Mouse (Mus musculus) heart, adult 2 months (tissue): ENCODE measurements around the gene Cmtr1. TPM values are rescaled to one million over a fixed set of nuclear protein-coding genes. Genes with fewer than 3 reads are reported as not detected.

ENCODE experiments used
- DNase-seq, 2 experiments: peaks; one replicate each; pipeline ENCODE4 v3.0.0; 2021
- H3K27ac ChIP-seq: fragments of 200-600 bp; 2 replicates; pipeline ENCODE4 v1.8.1; 2022
- H3K27me3 ChIP-seq: fragments of 200-500 bp; 2 replicates; pipeline ENCODE4 v1.6.1; 2012; ENCODE audit warnings: mild to moderate bottlenecking, low read length, inconsistent platforms, mixed read lengths; ENCODE audit not compliant: control insufficient read depth, insufficient read depth
- H3K36me3 ChIP-seq: fragments of 200-500 bp; 2 replicates; pipeline ENCODE4 v1.6.1; 2012; ENCODE audit warnings: low read length, inconsistent platforms; ENCODE audit not compliant: control insufficient read depth, insufficient read depth
- H3K4me1 ChIP-seq: fragments of 200-500 bp; 2 replicates; pipeline ENCODE4 v1.6.1; 2011; ENCODE audit warnings: low read length; ENCODE audit not compliant: control insufficient read depth, insufficient read depth
- H3K4me3 ChIP-seq: fragments of 200-600 bp; 2 replicates; pipeline ENCODE4 v1.8.1; 2022
- H3K79me2 ChIP-seq: fragments of 200-500 bp; replicated peaks from 2 replicates; pipeline ENCODE4 v1.6.1; 2012; ENCODE audit warnings: mild to moderate bottlenecking, inconsistent platforms, low read length, moderate library complexity, mixed read lengths; ENCODE audit not compliant: control insufficient read depth, insufficient read depth
- H3K9ac ChIP-seq: fragments of 200-500 bp; 2 replicates; pipeline ENCODE4 v1.6.1; 2012; ENCODE audit warnings: low read depth, mild to moderate bottlenecking, control low read depth, inconsistent platforms, low read length, mixed read lengths
- CTCF ChIP-seq: fragments of 200-600 bp; IDR thresholded peaks from 2 replicates; pipeline ENCODE4 v1.8.1; 2022; ENCODE audit warnings: antibody characterized with exemption, mild to moderate bottlenecking, moderate library complexity
- EP300 ChIP-seq: fragments of 200-500 bp; IDR thresholded peaks from 2 replicates; pipeline ENCODE4 v1.6.1; 2011; ENCODE audit warnings: low read depth, low read length, control low read depth; ENCODE audit not compliant: insufficient read depth
- POLR2A ChIP-seq: fragments of 200-500 bp; IDR thresholded peaks from 2 replicates; pipeline ENCODE4 v1.6.1; 2011; ENCODE audit warnings: mild to moderate bottlenecking, low read depth, low read length, control low read depth; ENCODE audit not compliant: insufficient read depth
- WGBS: fragments of 180-500 bp; shearing (Covaris S2); methylation state at CpG from one replicate; pipeline ENCODE4 v1.1.7; 2018; 5-methylcytosine and 5-hydroxymethylcytosine counted together
- intact Hi-C: fragments of 180-260 bp; cut with DNase I; formaldehyde crosslinking; loops from one replicate; pipeline ENCODE4 v1.15.1; 2025
- polyA plus RNA-seq: library from polyadenylated mRNA; depleted of rRNA; stranded (reverse); fragments of >200 nt; gene quantifications from 2 replicates; pipeline ENCODE4 v1.2.3, GENCODE M21; 2012
- total RNA-seq, 2 experiments: library from RNA; stranded (reverse); gene quantifications; 2 replicates each; pipeline ENCODE4 v1.2.3; 2021

Gene Cmtr1
- total and polyA plus RNA-seq, 3 experiments, result 24.0 to 65.4 (median 51.6) TPM

- Histone ChIP-seq H3K79me2 (no peaks in the 10 kb centered on the region), H3K4me1 (no peaks in the 10 kb centered on the region), H3K4me3 (no peak overlapping the region), H3K9ac (no peak overlapping the region), H3K27ac (no peak overlapping the region), H3K27me3 (no peaks in the 10 kb centered on the region), H3K36me3 (peaks cover 3% of the 10 kb centered on the region; the same call in 1 of the 2 replicates)
- TF ChIP-seq POLR2A (no peak), EP300 (no peak), CTCF (no peak)
- 94% methylated on average over 10 of the region's 10 CpGs for WGBS
- intact Hi-C loops, result no loop called here
- no peak for DNase-seq
Measured at GRCm38 (mm10) chr17:29688610-29689009, 28.2 kb downstream of the Cmtr1 start.

DNA sequence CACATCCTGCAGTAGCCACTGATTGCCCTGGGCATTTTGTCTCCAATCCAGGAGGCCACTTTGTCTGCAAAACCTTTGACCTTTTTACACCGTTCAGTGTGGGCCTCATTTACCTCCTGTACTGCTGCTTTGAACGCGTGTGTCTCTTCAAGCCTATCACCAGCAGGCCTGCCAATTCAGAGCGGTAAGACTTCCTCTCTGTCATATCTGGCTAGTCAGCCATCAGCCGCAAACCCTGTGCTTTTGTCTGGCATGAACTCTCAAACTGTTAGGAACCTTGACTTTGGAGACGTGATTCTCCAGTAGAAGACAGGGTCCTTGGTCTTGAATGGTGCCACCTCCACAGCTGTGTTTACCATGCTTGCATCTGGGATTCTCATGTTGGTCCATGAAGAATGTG is 29.9 kb downstream of the Cmtr1 start:
- intact Hi-C loops, result no loop called here
- H3K36me3 ChIP-seq, result peaks cover 3% of the 10 kb centered on the region; the same call in 1 of the 2 replicates

GRCm38 (mm10) chr17:29692827-29693226 is 32.4 kb downstream of the Cmtr1 start:
- Histone ChIP-seq H3K27ac (no peak overlapping the region), H3K4me1 (no peaks in the 10 kb centered on the region), H3K79me2 (no peaks in the 10 kb centered on the region), H3K4me3 (no peak overlapping the region), H3K9ac (no peak overlapping the region), H3K27me3 (no peaks in the 10 kb centered on the region), H3K36me3 (peaks cover 3% of the 10 kb centered on the region; the same call in 1 of the 2 replicates)
- no peak for TF ChIP-seq EP300
- no peak for TF ChIP-seq CTCF
- no peak for TF ChIP-seq POLR2A
- DNase-seq, result no peak
- intact Hi-C loops, result no loop called here
- WGBS, result 62% methylated on average over 2 of the region's 2 CpGs

More for the DNA sequence above, 29.9 kb downstream of the Cmtr1 start:
- H3K27ac ChIP-seq, result no peak overlapping the region
- no peak overlapping the region for H3K9ac ChIP-seq
- no peak for TF ChIP-seq EP300
- TF ChIP-seq CTCF, result no peak
- no peak for TF ChIP-seq POLR2A
- no peak overlapping the region for H3K4me3 ChIP-seq
- H3K4me1 ChIP-seq, result no peaks in the 10 kb centered on the region
- no peaks in the 10 kb centered on the region for H3K79me2 ChIP-seq
- 65% methylated on average over 6 of the region's 6 CpGs for WGBS
- no peaks in the 10 kb centered on the region for H3K27me3 ChIP-seq
- no peak for DNase-seq

DNA sequence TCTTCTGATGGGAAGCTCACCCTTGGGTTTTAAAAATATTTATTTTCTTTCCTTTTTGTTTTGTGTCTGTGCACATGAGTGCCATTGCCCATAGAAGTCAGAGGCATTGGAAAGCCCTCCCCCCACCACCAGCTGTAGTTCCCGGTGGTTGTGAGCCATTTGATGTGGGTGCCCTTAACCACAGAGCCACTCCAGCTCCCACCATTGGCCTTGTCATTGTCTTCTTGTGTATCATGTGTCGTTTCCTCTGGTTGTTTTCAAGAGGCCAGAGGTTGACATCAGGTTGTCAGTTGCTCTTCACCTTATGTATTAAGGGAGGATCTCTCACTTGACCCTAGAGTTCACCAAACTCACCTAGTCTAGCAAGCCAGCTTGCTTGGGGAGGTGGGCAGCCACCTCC is 33.2 kb downstream of the Cmtr1 start:
- Histone ChIP-seq H3K36me3 (peaks cover under 1% of the 10 kb centered on the region; the same call in 1 of the 2 replicates), H3K4me1 (no peaks in the 10 kb centered on the region)

DNA sequence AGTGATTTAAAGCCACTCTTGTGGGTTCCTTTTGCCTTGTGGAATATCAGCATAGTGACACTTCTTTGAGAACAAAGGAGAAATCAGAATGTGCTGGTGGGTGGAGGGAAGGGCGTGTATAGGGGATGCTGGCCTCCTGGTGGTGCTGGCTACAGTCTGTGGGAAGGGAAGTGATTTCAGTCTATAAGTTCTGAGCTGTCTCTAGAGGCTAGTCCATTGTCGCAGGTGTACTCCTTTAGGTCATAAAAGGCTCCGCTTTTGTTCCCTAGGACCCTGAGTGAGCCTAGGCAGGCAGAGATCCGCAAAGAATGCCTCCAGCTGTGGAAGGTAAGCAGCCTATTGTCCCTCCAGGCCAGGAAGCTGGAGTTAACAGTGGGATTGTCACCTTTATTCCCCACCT is 34.1 kb downstream of the Cmtr1 start:
- H3K36me3 ChIP-seq, result no peaks in the 10 kb centered on the region
- intact Hi-C loops, result no loop called here
- no peak overlapping the region for H3K4me3 ChIP-seq

More for the DNA sequence above, 33.2 kb downstream of the Cmtr1 start:
- Histone ChIP-seq H3K79me2 (no peaks in the 10 kb centered on the region), H3K27ac (no peak overlapping the region), H3K9ac (no peak overlapping the region), H3K4me3 (no peak overlapping the region), H3K27me3 (no peaks in the 10 kb centered on the region)
- intact Hi-C loops, result no loop called here
- DNase-seq, result no peak
- TF ChIP-seq CTCF (no peak), POLR2A (no peak), EP300 (no peak)
- 67% methylated on average over 2 of the region's 2 CpGs for WGBS

DNA sequence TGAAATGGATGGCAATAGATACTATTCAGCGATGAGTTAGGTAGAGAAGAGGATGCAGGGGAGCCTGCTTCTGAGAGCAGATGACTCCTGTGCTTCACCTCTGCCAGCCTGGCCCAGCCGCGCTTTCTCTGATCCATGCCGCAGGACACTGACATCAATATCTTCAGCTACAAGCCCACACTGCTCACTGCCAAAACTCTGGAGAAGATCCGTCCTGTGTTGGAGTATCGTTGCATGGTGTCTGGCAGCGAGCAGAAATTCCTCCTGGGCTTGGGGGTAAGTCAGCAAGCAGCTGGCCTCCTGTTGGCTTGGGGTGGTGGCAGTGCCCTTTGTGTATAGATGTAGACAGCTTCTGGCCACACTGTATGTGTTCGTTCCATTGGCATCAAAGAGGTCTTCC is 36.5 kb downstream of the Cmtr1 start:
- intact Hi-C loops, result no loop called here
- no peak for DNase-seq
- H3K4me1 ChIP-seq, result no peaks in the 10 kb centered on the region
- no peaks in the 10 kb centered on the region for H3K27me3 ChIP-seq
- H3K36me3 ChIP-seq, result no peaks in the 10 kb centered on the region
- WGBS, result 88% methylated on average over 8 of the region's 8 CpGs
- H3K27ac ChIP-seq, result no peak overlapping the region
- H3K9ac ChIP-seq, result no peak overlapping the region
- no peak overlapping the region for H3K4me3 ChIP-seq
- H3K79me2 ChIP-seq, result no peaks in the 10 kb centered on the region
- TF ChIP-seq CTCF (no peak), POLR2A (no peak), EP300 (no peak)

More for the DNA sequence above, 34.1 kb downstream of the Cmtr1 start:
- no peak overlapping the region for H3K9ac ChIP-seq
- no peaks in the 10 kb centered on the region for H3K79me2 ChIP-seq
- no peak for TF ChIP-seq CTCF
- no peak for TF ChIP-seq EP300
- TF ChIP-seq POLR2A, result no peak
- no peak overlapping the region for H3K27ac ChIP-seq
- DNase-seq, result no peak
- no peaks in the 10 kb centered on the region for H3K27me3 ChIP-seq
- no peaks in the 10 kb centered on the region for H3K4me1 ChIP-seq
- WGBS, result 92% methylated on average over 4 of the region's 4 CpGs
